In the genomic region with DNA sequence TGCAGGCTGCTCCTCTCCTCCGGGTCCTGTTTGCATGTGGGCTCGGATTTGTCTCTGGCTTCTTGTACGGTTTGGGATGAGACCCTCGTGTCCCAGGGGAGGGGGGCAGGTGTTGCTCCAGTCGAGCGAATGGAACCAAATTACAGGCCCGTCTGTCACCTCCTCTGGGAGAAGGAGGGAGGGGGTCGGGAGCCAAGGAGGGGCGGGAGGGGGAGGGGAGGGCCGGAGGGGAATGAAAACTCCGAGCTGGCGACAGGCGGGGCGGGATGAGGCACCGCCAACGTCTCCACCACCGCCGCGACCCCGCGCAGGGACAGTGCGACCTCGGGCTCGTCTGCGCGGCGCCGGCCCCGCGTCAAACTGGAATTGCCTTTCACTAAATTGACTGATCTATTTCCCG, we compare ENCODE assay signal across 9 mouse cellular contexts. TPM values are rescaled to one million over a fixed set of nuclear protein-coding genes. Genes with fewer than 3 reads are reported as not detected.
DNase-seq lines count a peak whose midpoint lies in the region; ATAC-seq lines count a peak whose summit lies in the region.
"Had no signal": no experiment of that assay in that cellular context is flagged by ENCODE, and none has a peak within 500 bp of the region (broad histone marks: within the 10 kb centered on the region; RNA-seq: fewer than 3 reads in every experiment).

No protein-coding gene starts in this region.

- WGBS in limb, embryonic 15.5 days: under 1% methylated on average over 31 of the region's 31 CpGs
- 3% methylated on average over 30 of the region's 31 CpGs for WGBS in stomach, embryonic 16.5 days

- peaks cover 15% of the 10 kb centered on the region for H3K27me3 ChIP-seq in limb, embryonic 15.5 days
- peaks cover 5% of the 10 kb centered on the region for H3K27me3 ChIP-seq in stomach, embryonic 16.5 days (ENCODE audit: control insufficient read depth, insufficient read depth, low read length)

- DNase-seq in adrenal gland, postnatal 25 days: peak; percentile 11
- DNase-seq in adrenal gland, adult 18-20 months (ENCODE audit: low spot score in 2 of 2): no peak
- peak; percentile 51 for DNase-seq in ovary, postnatal 36 days (ENCODE audit: low spot score)
- DNase-seq in ovary, postnatal 14 days (ENCODE audit: low spot score): no peak
- DNase-seq in urinary bladder, adult 2 months (ENCODE audit: low spot score): no peak
- no peak for DNase-seq in gastrocnemius, postnatal 10 days
- DNase-seq: cerebellum, adult 8-10 months had no signal

- peaks cover 7% of the 10 kb centered on the region for H3K4me1 ChIP-seq in limb, embryonic 15.5 days
- 0 out of 2 replicates have a peak, but pooled peaks cover 6% of the 10 kb centered on the region for H3K4me1 ChIP-seq in stomach, embryonic 16.5 days (ENCODE audit: control insufficient read depth, insufficient read depth, low read length)

- no peak for ATAC-seq in limb, embryonic 15.5 days (ENCODE audit: insufficient number of reproducible peaks, low FRiP score, low TSS enrichment, low read depth)
- no peak for ATAC-seq in stomach, embryonic 16.5 days (ENCODE audit: insufficient read depth, low FRiP score)

- peak overlapping the region; percentile 52 for H3K4me2 ChIP-seq in limb, embryonic 15.5 days
- peak overlapping the region; percentile 60 for H3K4me2 ChIP-seq in stomach, embryonic 16.5 days (ENCODE audit: low read depth, low read length)

- no peaks in the 10 kb centered on the region for H3K9me3 ChIP-seq in limb, embryonic 15.5 days
- no peaks in the 10 kb centered on the region for H3K9me3 ChIP-seq in stomach, embryonic 16.5 days (replicated peaks; ENCODE audit: control insufficient read depth, low read length)

- H3K4me3 ChIP-seq in limb, embryonic 15.5 days: peak overlapping the region; percentile 27
- H3K4me3 ChIP-seq in stomach, embryonic 16.5 days (replicated peaks; ENCODE audit: low read length): peak overlapping the region; percentile 33

- no peak overlapping the region for H3K27ac ChIP-seq in limb, embryonic 15.5 days
- no peak overlapping the region for H3K27ac ChIP-seq in stomach, embryonic 16.5 days (ENCODE audit: low read length)

- no peaks in the 10 kb centered on the region for H3K36me3 ChIP-seq in limb, embryonic 15.5 days
- no peaks in the 10 kb centered on the region for H3K36me3 ChIP-seq in stomach, embryonic 16.5 days (ENCODE audit: control insufficient read depth, insufficient read depth, low read length)

- H3K9ac ChIP-seq in limb, embryonic 15.5 days: no peak overlapping the region
- H3K9ac ChIP-seq in stomach, embryonic 16.5 days (ENCODE audit: low read length): peak overlapping the region; percentile 29; the same call in 1 of the 2 replicates

RNA-seq across cellular contexts. Expression of a gene that starts 13.5 kb away (rescaled TPM):
- not detected in 2 replicates for total RNA-seq in adrenal gland, postnatal 25 days (2021)
- not detected for total RNA-seq in adrenal gland, adult 18-20 months (2021)
- 0.05 TPM in 1 of 2 replicates, not detected in the other for polyA plus RNA-seq in limb, embryonic 15.5 days (2015; fragmentation: Nextera tagmentation; extraction: Ambion mirVana)
- not detected in 2 replicates for polyA plus RNA-seq in stomach, embryonic 16.5 days (2015; fragmentation: Nextera tagmentation; extraction: Ambion mirVana)
- not detected in 2 replicates for polyA plus RNA-seq in urinary bladder, adult 2 months (2012; rRNA removed)
- total RNA-seq in gastrocnemius, postnatal 10 days (2021): not detected

Comparison
In these comparisons a context has a peak if more than half of its experiments do, and no peak if none do; other contexts are left out.
1. DNase-seq: peak in adrenal gland, postnatal 25 days (single experiment) and ovary, postnatal 36 days (single experiment); none in adrenal gland, adult 18-20 months (0 of 2), ovary, postnatal 14 days (single experiment), urinary bladder, adult 2 months (single experiment) and gastrocnemius, postnatal 10 days (single experiment).